Comparison of ENCODE assay signal across 9 mouse cellular contexts in genomic region chr15:27315964-27316745, GRCm38 (mm10).
DNase-seq lines count a peak whose midpoint lies in the region; ATAC-seq and TF ChIP-seq lines count a peak whose summit lies in the region.
"Had no signal": no experiment of that assay in that cellular context is flagged by ENCODE, and none has a peak within 500 bp of the region (broad histone marks: within the 10 kb centered on the region; RNA-seq: fewer than 3 reads in every experiment).

No protein-coding gene starts in this region.

- no peak for TF ChIP-seq EP300 in MEL (IDR thresholded peaks at IDR 0.05; ENCODE audit: low read depth in 1 of 2, low read length in 2 of 2)

- DNase-seq in left cerebral cortex, postnatal 14 days (ENCODE audit: low spot score in 2 of 2) = peak; percentile 32 to 79
- DNase-seq in left cerebral cortex, adult 9 months (ENCODE audit: low spot score in 2 of 2) = no peak
- peak; percentile 49 for DNase-seq in MEL (ENCODE audit: low read depth, low spot score)
- DNase-seq in embryo, embryonic 11.5 days (ENCODE audit: low read depth, low spot score) = peak; percentile 30
- DNase-seq in midbrain, embryonic 14.5 days = peak; percentile 86
- DNase-seq in spleen, postnatal 10 days (ENCODE audit: low spot score in 2 of 2) = no peak
- DNase-seq in adrenal gland, postnatal 10 days = no peak
- DNase-seq: right cerebral cortex, postnatal 14 days had no signal

- H3K27me3 ChIP-seq in MEL (ENCODE audit: control insufficient read depth in 1 of 2, insufficient read depth in 2 of 2, low read length in 2 of 2) = no peaks in the 10 kb centered on the region
- H3K27me3 ChIP-seq in midbrain, embryonic 14.5 days (ENCODE audit: control insufficient read depth, insufficient read depth, low read length) = no peaks in the 10 kb centered on the region

- H3K4me2 ChIP-seq in midbrain, embryonic 14.5 days (ENCODE audit: low read length) = no peak overlapping the region

- intact Hi-C loops in left cerebral cortex, postnatal 14 days (cut with DNase I) = no loop called here

- no peak overlapping the region for H3K4me3 ChIP-seq in MEL (ENCODE audit: control insufficient read depth in 1 of 2, insufficient read depth in 1 of 2, low read depth in 2 of 2, low read length in 2 of 2)
- H3K4me3 ChIP-seq in midbrain, embryonic 14.5 days (replicated peaks; ENCODE audit: low read depth, low read length) = no peak overlapping the region

- H3K79me2 ChIP-seq in MEL (ENCODE audit: control insufficient read depth, insufficient read depth, low read length, poor library complexity) = no peaks in the 10 kb centered on the region

- no peak for TF ChIP-seq POLR2A in MEL (IDR thresholded peaks at IDR 0.05; ENCODE audit: control insufficient read depth in 1 of 2, insufficient read depth in 1 of 2, low read depth in 1 of 2, low read length in 2 of 2, poor library complexity in 1 of 2)

- WGBS in midbrain, embryonic 14.5 days = 49% methylated on average over 4 of the region's 4 CpGs

- H3K27ac ChIP-seq in MEL (ENCODE audit: control insufficient read depth, low read depth, low read length) = no peak overlapping the region
- H3K27ac ChIP-seq in midbrain, embryonic 14.5 days (replicated peaks; ENCODE audit: low read depth, low read length) = no peak overlapping the region

- peak; percentile 81 for TF ChIP-seq RAD21 in MEL (IDR thresholded peaks at IDR 0.05; ENCODE audit: low read depth, low read length)

- no peaks in the 10 kb centered on the region for H3K36me3 ChIP-seq in MEL (ENCODE audit: control insufficient read depth in 1 of 2, insufficient read depth in 2 of 2, low read length in 2 of 2)
- no peaks in the 10 kb centered on the region for H3K36me3 ChIP-seq in midbrain, embryonic 14.5 days (ENCODE audit: control insufficient read depth, insufficient read depth, low read length)

- no peaks in the 10 kb centered on the region for H3K4me1 ChIP-seq in MEL (ENCODE audit: control insufficient read depth in 1 of 2, insufficient read depth in 2 of 2, low read length in 2 of 2)
- H3K4me1 ChIP-seq in midbrain, embryonic 14.5 days (ENCODE audit: control insufficient read depth, insufficient read depth, low read length) = no peaks in the 10 kb centered on the region

- peak in 2 of 3 experiments; percentile 19 to 74; a peak in 3 of 6 replicates for TF ChIP-seq CTCF in MEL (IDR thresholded peaks at IDR 0.05 in 2 of 3, conservative IDR thresholded peaks at IDR 0.05 in 1 of 3; ENCODE audit: control insufficient read depth in 1 of 3, insufficient read depth in 1 of 3, low read depth in 2 of 3, low read length in 3 of 3, poor library complexity in 1 of 3, severe bottlenecking in 1 of 3)

- no peak overlapping the region for H3K9ac ChIP-seq in MEL (ENCODE audit: control insufficient read depth, low read depth, low read length, poor library complexity, severe bottlenecking)
- no peak overlapping the region for H3K9ac ChIP-seq in midbrain, embryonic 14.5 days (replicated peaks; ENCODE audit: low read length)

- H3K9me3 ChIP-seq in MEL (replicated peaks; ENCODE audit: insufficient read depth, low read length) = no peaks in the 10 kb centered on the region
- no peaks in the 10 kb centered on the region for H3K9me3 ChIP-seq in midbrain, embryonic 14.5 days (ENCODE audit: control insufficient read depth, low read length)

- 0 out of 2 replicates have a peak, but pooled peaks have one; percentile 46 for ATAC-seq in midbrain, embryonic 14.5 days (ENCODE audit: low FRiP score, low TSS enrichment)
- no peak for ATAC-seq in cerebellum, adult (ENCODE audit: insufficient number of reproducible peaks, low FRiP score, low TSS enrichment)

TF ChIP-seq in MEL, 35 proteins besides CTCF, POLR2A, EP300 and RAD21:
- TF ChIP-seq ZC3H11A (IDR thresholded peaks at IDR 0.05; ENCODE audit: low read depth, low read length) (peak; percentile 68), JUND (IDR thresholded peaks at IDR 0.05; ENCODE audit: low read depth, low read length) (no peak), SMC3 (IDR thresholded peaks at IDR 0.05; ENCODE audit: low read depth, low read length) (peak; percentile 70)

Comparison
In these comparisons a context has a peak if more than half of its experiments do, and no peak if none do; other contexts are left out.
1. DNase-seq: peak in left cerebral cortex, postnatal 14 days (2 of 2), MEL (single experiment), embryo, embryonic 11.5 days (single experiment) and midbrain, embryonic 14.5 days (single experiment); none in left cerebral cortex, adult 9 months (0 of 2), spleen, postnatal 10 days (0 of 2) and adrenal gland, postnatal 10 days (single experiment).